Mouse (Mus musculus) myocyte (in vitro differentiated cells): Measurements from ENCODE around the gene Trp53rkb. TPM values are rescaled to one million over a fixed set of nuclear protein-coding genes. Genes with fewer than 3 reads are reported as not detected.

Source experiments
- H3K27me3 ChIP-seq: one replicate; pipeline ENCODE4 v1.6.1; 2011; ENCODE audit not compliant: control insufficient read depth, insufficient read depth, insufficient read length
- H3K36me3 ChIP-seq: one replicate; pipeline ENCODE4 v1.6.1; 2011; ENCODE audit not compliant: control insufficient read depth, insufficient read depth
- H3K4me2 ChIP-seq: one replicate; pipeline ENCODE4 v1.6.1; 2011; ENCODE audit warnings: low read depth, control low read depth
- H3K4me3 ChIP-seq: one replicate; pipeline ENCODE4 v1.5.1; 2011; ENCODE audit warnings: mild to moderate bottlenecking, control low read depth, moderate library complexity
- H3K79me2 ChIP-seq: one replicate; pipeline ENCODE4 v1.6.1; 2011; ENCODE audit not compliant: control insufficient read depth, insufficient read depth
- H3ac ChIP-seq: one replicate; pipeline ENCODE4 v1.6.1; 2011; ENCODE audit not compliant: control insufficient read depth, insufficient read length
- CEBPB ChIP-seq: IDR thresholded peaks from 2 replicates; pipeline ENCODE4 v1.6.1; 2011; ENCODE audit warnings: mild to moderate bottlenecking, moderate library complexity; ENCODE audit not compliant: poor library complexity, insufficient read depth, severe bottlenecking
- E2F4 ChIP-seq: IDR thresholded peaks from one replicate; pipeline ENCODE4 v1.6.1; 2011; ENCODE audit warnings: mild to moderate bottlenecking, control low read depth, moderate library complexity; ENCODE audit not compliant: insufficient read depth
- MAX ChIP-seq: IDR thresholded peaks from one replicate; pipeline ENCODE4 v1.6.1; 2011; ENCODE audit warnings: low read depth, mild to moderate bottlenecking, control low read depth
- MYOD1 ChIP-seq, 3 experiments: IDR thresholded peaks; one replicate each; pipeline ENCODE4 v1.6.1; 2011; ENCODE audit warnings: control low read depth in 2 of 3, low read depth in 2 of 3, mild to moderate bottlenecking in 2 of 3, moderate library complexity in 1 of 3; ENCODE audit not compliant: insufficient read length in 2 of 3, control insufficient read depth in 1 of 3
- MYOG ChIP-seq, 3 experiments: IDR thresholded peaks; one replicate each; pipeline ENCODE4 v1.6.1; 2011; ENCODE audit warnings: control low read depth in 2 of 3, low read depth in 2 of 3, mild to moderate bottlenecking in 2 of 3; ENCODE audit not compliant: insufficient read length in 2 of 3, control insufficient read depth in 1 of 3, insufficient read depth in 1 of 3
- POLR2A ChIP-seq: IDR thresholded peaks from one replicate; pipeline ENCODE4 v1.6.1; 2011; ENCODE audit warnings: low read depth, mild to moderate bottlenecking, control low read depth, moderate library complexity; ENCODE audit not compliant: insufficient read length
- POLR2AphosphoS2 ChIP-seq: IDR thresholded peaks from one replicate; pipeline ENCODE4 v1.6.1; 2011; ENCODE audit warnings: low read depth, control low read depth; ENCODE audit not compliant: insufficient read length
- REST ChIP-seq: IDR thresholded peaks from one replicate; pipeline ENCODE4 v1.6.1; 2011; ENCODE audit warnings: mild to moderate bottlenecking, control low read depth, moderate library complexity; ENCODE audit not compliant: insufficient read depth, insufficient read length
- SRF ChIP-seq: IDR thresholded peaks from one replicate; pipeline ENCODE4 v1.6.1; 2011; ENCODE audit warnings: low read depth; ENCODE audit not compliant: control insufficient read depth, insufficient read length
- TCF12 ChIP-seq: IDR thresholded peaks from one replicate; pipeline ENCODE4 v1.6.1; 2011; ENCODE audit warnings: mild to moderate bottlenecking, control low read depth; ENCODE audit not compliant: poor library complexity, insufficient read depth, severe bottlenecking
- TCF3 ChIP-seq: IDR thresholded peaks from one replicate; pipeline ENCODE4 v1.6.1; 2011; ENCODE audit warnings: low read depth, control low read depth; ENCODE audit not compliant: insufficient read length
- USF1 ChIP-seq: IDR thresholded peaks from one replicate; pipeline ENCODE4 v1.6.1; 2011; ENCODE audit warnings: low read depth, mild to moderate bottlenecking, control low read depth, moderate library complexity
- polyA plus RNA-seq: library from polyadenylated mRNA; unstranded; fragments of >200 nt; fragmentation: generic; extraction: Trizol; gene quantifications from one replicate; pipeline ENCODE4 v1.2.1, GENCODE M21; 2012; ENCODE audit warnings: missing spikeins

The Trp53rkb gene
- polyA plus RNA-seq, 1 experiment, result 4.7 TPM

DNA sequence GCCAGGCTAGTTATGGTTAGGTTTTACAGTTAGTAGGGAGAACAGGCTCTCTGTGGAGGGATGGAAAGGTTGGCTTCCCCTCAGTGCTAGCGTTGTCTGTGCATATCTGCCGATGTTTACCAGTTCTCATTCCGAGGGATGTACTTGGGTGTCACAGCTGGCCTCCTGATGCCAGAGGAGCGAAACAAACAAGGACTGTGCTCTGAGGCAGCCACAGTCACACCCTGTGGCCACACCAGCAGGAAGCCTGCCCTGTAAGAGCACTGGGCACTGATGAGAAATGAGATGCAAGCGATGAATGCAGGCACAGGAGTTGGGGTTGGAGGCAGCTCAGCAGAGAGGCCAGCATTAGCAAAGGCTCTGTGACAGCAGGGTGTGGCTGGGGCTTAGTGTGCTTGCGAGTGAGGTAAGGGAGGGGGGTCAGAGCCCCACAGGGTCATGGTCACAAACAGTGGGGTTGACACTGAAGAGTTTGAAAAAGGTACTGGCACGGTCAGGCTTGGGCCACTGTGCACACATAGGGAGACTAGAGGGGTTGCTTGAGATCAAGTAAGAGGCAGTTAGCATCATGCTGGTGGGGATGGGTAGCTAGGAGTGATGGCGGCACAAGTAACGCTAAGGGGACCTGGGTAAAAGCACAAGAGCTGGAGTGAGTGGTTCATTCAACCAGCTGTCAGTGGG, 26.3 kb downstream of the Trp53rkb start:
- H3K4me2 ChIP-seq, result no peak overlapping the region

DNA sequence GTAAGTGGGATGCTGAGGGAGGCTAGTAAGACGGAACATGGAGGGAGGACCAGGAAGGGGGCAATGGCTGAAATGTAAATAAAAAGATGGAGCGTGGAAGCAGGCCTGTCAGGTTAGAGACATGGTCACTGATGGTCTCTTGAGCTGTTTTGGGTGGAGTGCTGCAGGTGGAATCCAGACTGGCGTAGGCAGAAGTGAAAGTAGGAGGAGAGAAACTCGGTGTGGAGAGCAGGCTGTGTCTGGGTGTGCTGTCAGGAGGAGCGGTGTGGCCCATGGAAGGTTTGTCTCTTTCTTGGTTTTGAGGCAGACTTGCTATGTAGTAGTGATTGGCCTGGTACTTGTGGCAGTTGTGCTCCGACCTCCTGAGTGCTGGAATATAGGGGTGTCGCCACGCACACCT, 27.5 kb downstream of the Trp53rkb start:
- Histone ChIP-seq H3K4me3 (no peak overlapping the region), H3K27me3 (no peaks in the 10 kb centered on the region), H3ac (no peak overlapping the region), H3K79me2 (peaks cover 5% of the 10 kb centered on the region), H3K36me3 (no peaks in the 10 kb centered on the region), H3K4me2 (no peak overlapping the region)
- TF ChIP-seq E2F4, result no peak
- TF ChIP-seq TCF12, result no peak
- no peak for TF ChIP-seq USF1
- no peak for TF ChIP-seq POLR2A
- TF ChIP-seq REST, result no peak
- TF ChIP-seq MAX, result no peak
- no peak for TF ChIP-seq MYOG (IDR thresholded peaks at IDR 0.05; ENCODE audit: control insufficient read depth in 1 of 3, insufficient read depth in 1 of 3, insufficient read length in 2 of 3, low read depth in 2 of 3)
- TF ChIP-seq CEBPB, result no peak
- TF ChIP-seq MYOD1 (IDR thresholded peaks at IDR 0.05; ENCODE audit: control insufficient read depth in 1 of 3, insufficient read length in 2 of 3, low read depth in 2 of 3), result no peak
- no peak for TF ChIP-seq POLR2AphosphoS2
- TF ChIP-seq SRF, result no peak
- no peak for TF ChIP-seq TCF3

More for the DNA sequence above, 26.3 kb downstream of the Trp53rkb start:
- no peaks in the 10 kb centered on the region for H3K27me3 ChIP-seq
- no peak overlapping the region for H3ac ChIP-seq
- no peak overlapping the region for H3K4me3 ChIP-seq
- TF ChIP-seq USF1 (no peak), MAX (no peak), SRF (no peak), TCF3 (no peak), E2F4 (no peak)
- no peaks in the 10 kb centered on the region for H3K36me3 ChIP-seq
- H3K79me2 ChIP-seq, result peaks cover 5% of the 10 kb centered on the region

DNA sequence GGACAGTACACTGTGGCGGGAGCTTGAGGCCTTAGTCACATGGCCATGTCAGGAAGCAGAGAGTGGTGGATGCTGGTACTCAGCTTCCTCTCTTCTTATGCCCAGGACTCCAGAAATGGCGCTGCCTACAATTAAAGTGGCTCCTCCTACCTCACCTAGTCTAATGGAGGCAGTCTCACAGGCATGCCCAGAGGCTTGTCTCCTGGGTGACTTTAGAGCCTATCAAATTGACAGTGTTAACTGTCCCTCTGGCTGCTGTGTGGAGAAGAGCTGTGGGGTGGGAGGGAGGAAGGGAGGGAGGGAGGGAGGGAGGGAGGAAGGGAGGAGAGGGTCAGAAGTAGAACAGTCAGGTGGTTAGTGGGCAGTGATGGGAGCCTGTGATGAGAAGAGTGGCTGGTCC, 28.5 kb downstream of the Trp53rkb start:
- no peak overlapping the region for H3ac ChIP-seq
- peaks cover 5% of the 10 kb centered on the region for H3K79me2 ChIP-seq
- H3K27me3 ChIP-seq, result no peaks in the 10 kb centered on the region
- no peak overlapping the region for H3K4me3 ChIP-seq
- H3K4me2 ChIP-seq, result no peak overlapping the region
- no peak for TF ChIP-seq CEBPB
- no peak for TF ChIP-seq POLR2AphosphoS2
- no peak for TF ChIP-seq MYOD1 (IDR thresholded peaks at IDR 0.05; ENCODE audit: control insufficient read depth in 1 of 3, insufficient read length in 2 of 3, low read depth in 2 of 3)
- no peak for TF ChIP-seq SRF
- no peak for TF ChIP-seq TCF3
- no peak for TF ChIP-seq MAX
- TF ChIP-seq USF1, result no peak
- no peak for TF ChIP-seq E2F4
- no peak for TF ChIP-seq MYOG (IDR thresholded peaks at IDR 0.05; ENCODE audit: control insufficient read depth in 1 of 3, insufficient read depth in 1 of 3, insufficient read length in 2 of 3, low read depth in 2 of 3)
- no peak for TF ChIP-seq REST
- no peak for TF ChIP-seq POLR2A
- H3K36me3 ChIP-seq, result no peaks in the 10 kb centered on the region

DNA sequence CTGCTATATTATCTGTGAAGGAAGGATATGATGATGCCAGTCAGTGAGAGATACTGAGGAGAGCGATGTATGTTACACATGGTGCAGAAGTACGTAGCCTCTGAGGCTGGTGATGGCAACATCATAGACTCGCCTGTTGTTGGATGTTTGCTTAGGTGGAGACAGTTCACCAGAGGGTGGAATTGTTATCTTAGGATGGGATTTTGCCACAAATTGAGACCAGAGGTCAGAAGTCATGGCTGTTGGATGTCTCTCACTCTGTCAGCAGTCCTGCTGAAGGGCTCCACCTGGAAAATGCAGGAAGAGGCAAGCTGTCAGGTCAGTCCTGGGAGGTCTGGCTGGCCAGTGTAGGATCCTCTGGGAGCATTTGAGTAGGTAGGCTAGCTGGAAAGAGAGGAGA, 29.1 kb downstream of the Trp53rkb start:
- Histone ChIP-seq H3K79me2 (peaks cover 5% of the 10 kb centered on the region), H3K4me3 (no peak overlapping the region), H3K4me2 (no peak overlapping the region), H3K36me3 (no peaks in the 10 kb centered on the region), H3ac (no peak overlapping the region), H3K27me3 (no peaks in the 10 kb centered on the region)
- TF ChIP-seq MAX, result no peak
- TF ChIP-seq MYOG (IDR thresholded peaks at IDR 0.05; ENCODE audit: control insufficient read depth in 1 of 3, insufficient read depth in 1 of 3, insufficient read length in 2 of 3, low read depth in 2 of 3), result no peak
- TF ChIP-seq SRF, result no peak
- no peak for TF ChIP-seq POLR2A
- no peak for TF ChIP-seq TCF3
- no peak for TF ChIP-seq POLR2AphosphoS2
- no peak for TF ChIP-seq MYOD1 (IDR thresholded peaks at IDR 0.05; ENCODE audit: control insufficient read depth in 1 of 3, insufficient read length in 2 of 3, low read depth in 2 of 3)
- no peak for TF ChIP-seq E2F4
- no peak for TF ChIP-seq CEBPB
- TF ChIP-seq USF1, result no peak
- TF ChIP-seq TCF12, result no peak
- no peak for TF ChIP-seq REST
